In genomic region chr17:87842156-87842555, GRCm38 (mm10) we compare ENCODE assay signal across 24 mouse cellular contexts. TPM values are rescaled to one million over a fixed set of nuclear protein-coding genes. Genes with fewer than 3 reads are reported as not detected.
DNase-seq lines count a peak whose midpoint lies in the region; ATAC-seq lines count a peak whose summit lies in the region.
"Had no signal": no experiment of that assay in that cellular context is flagged by ENCODE, and none has a peak within 500 bp of the region (broad histone marks: within the 10 kb centered on the region; RNA-seq: fewer than 3 reads in every experiment).

No protein-coding gene starts in this region.

- no peaks in the 10 kb centered on the region for H3K36me3 ChIP-seq in forebrain, embryonic 11.5 days (ENCODE audit: control insufficient read depth, insufficient read depth, low read length)
- H3K36me3 ChIP-seq in midbrain, embryonic 16.5 days (ENCODE audit: control insufficient read depth, insufficient read depth, low read length) = no peaks in the 10 kb centered on the region
- H3K36me3 ChIP-seq: G1E had no signal

- no peak overlapping the region for H3K4me2 ChIP-seq in forebrain, embryonic 11.5 days (ENCODE audit: low read depth, low read length, severe bottlenecking)
- H3K4me2 ChIP-seq in midbrain, embryonic 16.5 days (ENCODE audit: low read length) = no peak overlapping the region

- H3K4me3 ChIP-seq in forebrain, embryonic 11.5 days (ENCODE audit: low read depth, low read length) = no peak overlapping the region
- no peak overlapping the region for H3K4me3 ChIP-seq in midbrain, embryonic 16.5 days (ENCODE audit: low read depth, low read length)

- no peak overlapping the region for H3K9ac ChIP-seq in forebrain, embryonic 11.5 days (ENCODE audit: low read length)
- H3K9ac ChIP-seq in midbrain, embryonic 16.5 days (ENCODE audit: low read depth, low read length) = no peak overlapping the region

- no peaks in the 10 kb centered on the region for H3K27me3 ChIP-seq in forebrain, embryonic 11.5 days (ENCODE audit: control insufficient read depth, insufficient read depth, low read length)
- no peaks in the 10 kb centered on the region for H3K27me3 ChIP-seq in midbrain, embryonic 16.5 days (ENCODE audit: control insufficient read depth, insufficient read depth, low read depth, low read length)
- H3K27me3 ChIP-seq: Patski had no signal

- H3K9me3 ChIP-seq in forebrain, embryonic 11.5 days (ENCODE audit: control insufficient read depth, low read length) = no peaks in the 10 kb centered on the region
- H3K9me3 ChIP-seq in midbrain, embryonic 16.5 days (replicated peaks; ENCODE audit: control insufficient read depth, low read length, poor library complexity, severe bottlenecking) = 0 out of 2 replicates have a peak, but pooled peaks cover 3% of the 10 kb centered on the region

- no peak overlapping the region for H3K27ac ChIP-seq in forebrain, embryonic 11.5 days (ENCODE audit: low read depth, low read length)
- H3K27ac ChIP-seq in midbrain, embryonic 16.5 days (ENCODE audit: low read length) = no peak overlapping the region

- ATAC-seq in forebrain, embryonic 11.5 days (replicated peaks; ENCODE audit: low FRiP score) = no peak
- ATAC-seq in midbrain, embryonic 16.5 days = no peak
- ATAC-seq: activated CD4-positive, CD25-positive, alpha-beta regulatory T cell, adult 4 months; CD4-positive, CD25-positive, alpha-beta regulatory T cell, adult 4 months; Patski had no signal

- peak; percentile 63 for DNase-seq in heart, adult 11 months
- DNase-seq in heart, postnatal 4 days = no peak
- DNase-seq in ES-CJ7 (ENCODE audit: low read depth, low spot score) = peak; percentile 22
- peak; percentile 79 for DNase-seq in ZHBTc4 (ENCODE audit: low read depth, low spot score)
- DNase-seq in forebrain, embryonic 11.5 days (ENCODE audit: low spot score) = no peak
- DNase-seq: adrenal gland, adult 2 months; adrenal gland, adult 8-10 months; adrenal gland, postnatal 10 days; adrenal gland, postnatal 14 days; adrenal gland, postnatal 25 days; adrenal gland, postnatal 36 days; B cell, adult 2 months; cerebellum, adult 11 months; cerebellum, adult 11-12 months; cerebellum, adult 18-20 months; cerebellum, adult 2 months; cerebellum, adult 8-10 months had no signal

- 88% methylated on average over 5 of the region's 5 CpGs for WGBS in forebrain, embryonic 11.5 days
- WGBS in midbrain, embryonic 16.5 days = 84% methylated on average over 5 of the region's 5 CpGs

- H3K4me1 ChIP-seq in forebrain, embryonic 11.5 days (replicated peaks; ENCODE audit: control insufficient read depth, insufficient read depth, low read length) = no peaks in the 10 kb centered on the region
- no peaks in the 10 kb centered on the region for H3K4me1 ChIP-seq in midbrain, embryonic 16.5 days (ENCODE audit: control insufficient read depth, insufficient read depth, low read length)

RNA-seq across cellular contexts. Expression of gene Kcnk12, which starts 44.4 kb away (rescaled TPM):
- under 1 TPM in 1 of 2 experiments, not detected in 1; 0.14 TPM for total RNA-seq in heart, postnatal 4 days (2021)
- 0.13 TPM in 1 of 2 replicates, not detected in the other for polyA plus RNA-seq in forebrain, embryonic 11.5 days (2014; fragmentation: Nextera tagmentation; extraction: Ambion mirVana)
- 0.63 and 0.65 TPM in 2 replicates for polyA plus RNA-seq in midbrain, embryonic 16.5 days (2015; fragmentation: Nextera tagmentation; extraction: Ambion mirVana)
- total RNA-seq: CH12.LX, G1E, MEL had no signal
- polyA plus RNA-seq: activated CD4-positive, CD25-positive, alpha-beta regulatory T cell, adult 4 months; CD4-positive, CD25-positive, alpha-beta regulatory T cell, adult 4 months; G1E; Patski had no signal

Comparison
In these comparisons a context has a peak if more than half of its experiments do, and no peak if none do; other contexts are left out.
1. DNase-seq: peak in heart, adult 11 months (single experiment), ES-CJ7 (single experiment) and ZHBTc4 (single experiment); none in heart, postnatal 4 days (single experiment) and forebrain, embryonic 11.5 days (single experiment).